Mouse (Mus musculus) stomach, postnatal 0 days (tissue): ENCODE results near the gene Slc13a5. TPM values are rescaled to one million over a fixed set of nuclear protein-coding genes. Genes with fewer than 3 reads are reported as not detected.

Experiments
- ATAC-seq: fragments of 200-750 bp; cut with Nextera tagmentation; 2 replicates; pipeline ENCODE4 v1.8.0; 2017; ENCODE audit not compliant: low FRiP score, low TSS enrichment
- DNase-seq: peaks from one replicate; pipeline ENCODE4 v3.0.0-alpha.2; 2016; ENCODE audit warnings: low spot score
- H3K27ac ChIP-seq: fragments of 300-500 bp; sonication (generic); replicated peaks from 2 replicates; pipeline ENCODE4 v1.5.1; 2014; ENCODE audit warnings: mild to moderate bottlenecking, control low read depth
- H3K27me3 ChIP-seq: fragments of 300-500 bp; sonication (generic); 2 replicates; pipeline ENCODE4 v1.6.1; 2014; ENCODE audit warnings: low read length; ENCODE audit not compliant: control insufficient read depth, insufficient read depth
- H3K36me3 ChIP-seq: fragments of 300-500 bp; sonication (generic); 2 replicates; pipeline ENCODE4 v1.6.1; 2014; ENCODE audit warnings: low read length, mixed read lengths; ENCODE audit not compliant: control insufficient read depth, insufficient read depth
- H3K4me1 ChIP-seq: fragments of 300-500 bp; sonication (generic); replicated peaks from 2 replicates; pipeline ENCODE4 v1.6.1; 2014; ENCODE audit warnings: antibody characterized with exemption; ENCODE audit not compliant: control insufficient read depth, insufficient read depth
- H3K4me2 ChIP-seq: fragments of 300-500 bp; sonication (generic); replicated peaks from 2 replicates; pipeline ENCODE4 v1.6.1; 2014; ENCODE audit warnings: low read depth, mild to moderate bottlenecking, control low read depth, moderate library complexity
- H3K4me3 ChIP-seq: fragments of 300-500 bp; sonication (generic); 2 replicates; pipeline ENCODE4 v1.5.1; 2014; ENCODE audit warnings: low read depth, low read length, control low read depth
- H3K9ac ChIP-seq: fragments of 300-500 bp; sonication (generic); 2 replicates; pipeline ENCODE4 v1.6.1; 2014; ENCODE audit warnings: mild to moderate bottlenecking, low read length, control low read depth, mixed read lengths
- H3K9me3 ChIP-seq: fragments of 300-500 bp; sonication (generic); 2 replicates; pipeline ENCODE4 v1.6.1; 2016; ENCODE audit warnings: low read length; ENCODE audit not compliant: control insufficient read depth
- CTCF ChIP-seq: IDR thresholded peaks from 2 replicates; pipeline ENCODE4 v1.5.1; 2016; ENCODE audit warnings: antibody characterized with exemption, low read depth, mild to moderate bottlenecking, moderate library complexity
- EP300 ChIP-seq: optimal IDR thresholded peaks from 2 replicates; pipeline ENCODE3; 2016; ENCODE audit warnings: antibody characterized with exemption
- WGBS: fragments of 180-500 bp; shearing (Covaris S2); extraction: QIAGEN DNeasy Blood & Tissue Kit; methylation state at CpG from one replicate; pipeline ENCODE4 v1.1.7; 2014; 5-methylcytosine and 5-hydroxymethylcytosine counted together
- polyA plus RNA-seq: library from polyadenylated mRNA; unstranded; fragments of >200 nt; fragmentation: Nextera tagmentation; extraction: Ambion mirVana; gene quantifications from 2 replicates; pipeline ENCODE4 v1.2.1, GENCODE M21; 2015

Gene Slc13a5
- polyA plus RNA-seq, 1 experiment from 2014 or later, result 0.06 TPM

DNA sequence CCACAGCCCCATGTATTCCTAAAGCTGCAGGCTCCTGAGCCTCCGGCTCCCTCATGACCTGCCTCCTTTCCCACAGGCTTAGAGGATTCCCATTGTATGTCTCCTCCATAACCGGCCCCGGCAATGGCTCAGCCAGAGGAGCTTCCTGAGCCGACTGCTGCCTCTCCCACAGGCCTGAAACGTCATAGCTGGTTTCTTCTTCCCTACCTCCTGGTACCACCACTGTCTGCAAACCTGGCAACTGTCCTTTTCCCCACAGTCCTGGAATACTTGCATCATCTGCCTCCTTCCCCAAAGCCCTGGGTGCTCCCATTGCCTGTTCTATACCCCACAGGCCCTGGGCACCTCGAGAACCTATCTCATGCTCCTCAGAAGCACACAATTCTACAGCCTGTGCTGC lies 61.8 kb downstream of the Slc13a5 start:
- no peak overlapping the region for H3K4me3 ChIP-seq
- no peak overlapping the region for H3K4me2 ChIP-seq
- no peaks in the 10 kb centered on the region for H3K27me3 ChIP-seq
- TF ChIP-seq CTCF (no peak), EP300 (no peak)
- 84% methylated on average over 6 of the region's 6 CpGs for WGBS
- H3K27ac ChIP-seq, result no peak overlapping the region
- no peaks in the 10 kb centered on the region for H3K9me3 ChIP-seq
- DNase-seq, result no peak
- H3K36me3 ChIP-seq, result peaks cover 4% of the 10 kb centered on the region; the same call in 1 of the 2 replicates
- ATAC-seq, result no peak
- no peak overlapping the region for H3K9ac ChIP-seq
- 0 out of 2 replicates have a peak, but pooled peaks cover 2% of the 10 kb centered on the region for H3K4me1 ChIP-seq

DNA sequence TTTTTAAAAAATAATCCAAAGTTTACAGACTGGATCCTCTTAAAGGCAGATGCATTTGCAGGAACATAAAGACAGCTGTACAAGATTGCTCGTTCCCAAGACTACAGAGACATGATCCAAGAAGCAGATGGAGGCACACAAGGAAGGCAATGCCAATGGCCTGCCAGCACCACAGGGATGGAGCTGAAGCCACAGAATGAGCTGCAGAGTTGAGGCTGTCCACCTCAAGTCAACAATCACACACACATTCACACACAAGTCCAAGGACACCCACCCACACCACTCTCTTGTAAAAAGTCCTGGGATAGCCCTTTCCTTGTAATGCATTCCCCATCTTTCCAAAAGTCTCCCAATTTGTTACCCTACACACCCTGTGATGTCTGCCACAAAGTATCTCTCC lies 63.6 kb downstream of the Slc13a5 start:
- no peak for TF ChIP-seq EP300
- TF ChIP-seq CTCF, result no peak
- WGBS, result 76% methylated on average over 1 of the region's 1 CpGs
- Histone ChIP-seq H3K4me2 (no peak overlapping the region), H3K27ac (no peak overlapping the region), H3K36me3 (0 out of 2 replicates have a peak, but pooled peaks cover 4% of the 10 kb centered on the region), H3K4me3 (no peak overlapping the region), H3K9ac (no peak overlapping the region), H3K4me1 (0 out of 2 replicates have a peak, but pooled peaks cover 2% of the 10 kb centered on the region), H3K9me3 (no peaks in the 10 kb centered on the region), H3K27me3 (no peaks in the 10 kb centered on the region)
- DNase-seq (no peak), ATAC-seq (no peak)

DNA sequence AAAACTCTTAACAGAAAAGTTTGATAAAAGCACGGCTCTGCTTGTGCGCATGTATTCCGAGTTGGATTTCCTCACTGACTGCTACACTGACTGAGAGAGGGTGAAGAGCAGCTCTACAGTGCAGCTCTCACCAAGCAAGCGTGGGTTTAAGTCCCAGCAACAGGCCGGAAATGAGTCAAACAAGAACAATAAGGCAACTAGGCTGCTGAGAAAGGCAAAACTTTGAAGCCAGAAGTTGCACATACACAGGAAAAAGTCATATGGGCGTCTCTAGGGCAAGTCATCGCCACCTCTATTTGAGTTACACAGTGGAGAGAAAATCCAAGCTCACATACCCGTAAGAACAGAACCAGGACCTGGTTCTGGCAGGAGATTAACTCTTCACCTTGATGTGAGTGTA lies 70.5 kb downstream of the Slc13a5 start:
- Histone ChIP-seq H3K36me3 (peaks cover 6% of the 10 kb centered on the region), H3K4me2 (no peak overlapping the region), H3K27ac (0 out of 2 replicates have a peak overlapping the region, but pooled peaks have one; percentile 18), H3K9me3 (no peaks in the 10 kb centered on the region), H3K4me1 (no peaks in the 10 kb centered on the region), H3K27me3 (no peaks in the 10 kb centered on the region), H3K9ac (no peak overlapping the region), H3K4me3 (no peak overlapping the region)
- ATAC-seq, result no peak
- DNase-seq, result no peak
- 73% methylated on average over 8 of the region's 8 CpGs for WGBS
- TF ChIP-seq CTCF (no peak), EP300 (no peak)

GRCm38 (mm10) chr11:72194259-72194658 lies 72.8 kb downstream of the Slc13a5 start:
- DNase-seq (no peak), ATAC-seq (peak; percentile 68; the same call in 1 of the 2 replicates)
- Histone ChIP-seq H3K4me3 (no peak overlapping the region), H3K27me3 (no peaks in the 10 kb centered on the region), H3K9me3 (no peaks in the 10 kb centered on the region), H3K4me2 (no peak overlapping the region), H3K27ac (no peak overlapping the region), H3K9ac (no peak overlapping the region), H3K36me3 (peaks cover 6% of the 10 kb centered on the region), H3K4me1 (no peaks in the 10 kb centered on the region)
- TF ChIP-seq CTCF, result no peak
- TF ChIP-seq EP300, result no peak
- 40% methylated on average over 2 of the region's 2 CpGs for WGBS

Other genes starting within 250 kb of the Slc13a5 start
- gene Aipl1, start 229.7 kb downstream of the Slc13a5 start, polyA plus RNA-seq, result 0.16 and 0.27 TPM in 2 replicates
- 18.0 and 22.2 TPM in 2 replicates for gene Pimreg, start 225.2 kb downstream of the Slc13a5 start, polyA plus RNA-seq
- 1.2 and 1.3 TPM in 2 replicates for gene Pitpnm3, start 131.4 kb downstream of the Slc13a5 start, polyA plus RNA-seq
- gene Gm43951, start 60.4 kb downstream of the Slc13a5 start, polyA plus RNA-seq, result 0.06 and 0.10 TPM in 2 replicates
- 4.8 and 7.2 TPM in 2 replicates for gene 4933427D14Rik, start 59.8 kb downstream of the Slc13a5 start, polyA plus RNA-seq
- gene Txndc17, start 59.7 kb downstream of the Slc13a5 start, polyA plus RNA-seq, result 271 TPM in 2 replicates
- gene Med31, start 51.6 kb downstream of the Slc13a5 start, polyA plus RNA-seq, result 25.8 and 28.1 TPM in 2 replicates
- gene Xaf1, start 34.4 kb upstream of the Slc13a5 start, polyA plus RNA-seq, result 22.6 and 23.3 TPM in 2 replicates
- gene Fbxo39, start 47.2 kb upstream of the Slc13a5 start, polyA plus RNA-seq, result not detected in 2 replicates
- 0.13 TPM in 1 of 2 replicates, not detected in the other for gene Tekt1, start 95.2 kb upstream of the Slc13a5 start, polyA plus RNA-seq
- 25.8 and 26.9 TPM in 2 replicates for gene Smtnl2, start 144.5 kb upstream of the Slc13a5 start, polyA plus RNA-seq
- 12.9 and 13.0 TPM in 2 replicates for gene Ggt6, start 168.3 kb upstream of the Slc13a5 start, polyA plus RNA-seq
- gene Mybbp1a, start 174.1 kb upstream of the Slc13a5 start, polyA plus RNA-seq, result 52.2 and 57.6 TPM in 2 replicates
- gene Spns2, start 222.7 kb upstream of the Slc13a5 start, polyA plus RNA-seq, result 23.6 and 29.6 TPM in 2 replicates